Mouse (Mus musculus) MEL-GATA-1-ER (cell line): ENCODE results near the gene Rnf121.

Source experiments
- DNase-seq: peaks from one replicate; pipeline ENCODE4 v3.0.0-alpha.2; 2012; ENCODE audit warnings: low read depth; ENCODE audit errors: extremely low read depth

Rnf121 gene

GRCm38 (mm10) chr7:102000296-102000695 is 65.0 kb downstream of the Rnf121 start:
- no peak for DNase-seq

- DNase-seq, result no peak
Measured at GRCm38 (mm10) chr7:101999461-102000151, 65.7 kb downstream of the Rnf121 start.

DNA sequence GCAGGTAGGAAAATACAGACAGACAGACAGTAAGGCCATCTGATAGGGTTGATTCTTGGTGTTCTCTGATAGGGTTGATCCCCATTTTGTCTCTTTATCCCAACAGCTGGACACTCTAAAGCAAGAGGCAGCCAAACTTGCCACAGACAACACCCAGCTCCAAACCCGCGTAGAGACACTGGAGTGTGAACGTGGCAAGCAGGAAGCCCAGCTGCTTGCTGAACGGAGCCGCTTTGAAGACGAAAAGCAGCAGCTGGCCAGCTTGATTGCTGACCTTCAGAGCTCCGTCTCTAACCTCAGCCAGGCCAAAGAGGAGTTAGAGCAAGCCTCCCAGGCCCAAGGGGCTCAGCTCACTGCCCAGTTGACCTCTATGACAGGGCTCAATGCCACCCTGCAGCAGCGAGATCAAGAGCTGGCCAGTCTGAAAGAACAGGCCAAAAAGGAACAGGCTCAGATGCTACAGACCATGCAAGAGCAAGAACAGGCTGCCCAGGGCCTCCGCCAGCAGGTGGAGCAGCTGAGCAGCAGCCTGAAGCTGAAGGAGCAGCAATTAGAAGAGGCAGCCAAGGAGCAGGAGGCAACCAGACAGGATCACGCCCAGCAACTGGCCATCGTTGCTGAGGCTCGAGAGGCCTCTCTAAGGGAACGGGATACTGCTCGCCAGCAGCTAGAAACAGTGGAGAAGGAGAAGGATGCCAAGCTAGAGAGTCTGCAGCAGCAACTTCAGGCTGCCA is 66.9 kb downstream of the Rnf121 start:
- peak; percentile 27 for DNase-seq

GRCm38 (mm10) chr7:101994241-101994640 is 71.0 kb downstream of the Rnf121 start:
- no peak for DNase-seq

- no peak for DNase-seq
Measured at GRCm38 (mm10) chr7:101985081-101985480, 80.2 kb downstream of the Rnf121 start.

DNA sequence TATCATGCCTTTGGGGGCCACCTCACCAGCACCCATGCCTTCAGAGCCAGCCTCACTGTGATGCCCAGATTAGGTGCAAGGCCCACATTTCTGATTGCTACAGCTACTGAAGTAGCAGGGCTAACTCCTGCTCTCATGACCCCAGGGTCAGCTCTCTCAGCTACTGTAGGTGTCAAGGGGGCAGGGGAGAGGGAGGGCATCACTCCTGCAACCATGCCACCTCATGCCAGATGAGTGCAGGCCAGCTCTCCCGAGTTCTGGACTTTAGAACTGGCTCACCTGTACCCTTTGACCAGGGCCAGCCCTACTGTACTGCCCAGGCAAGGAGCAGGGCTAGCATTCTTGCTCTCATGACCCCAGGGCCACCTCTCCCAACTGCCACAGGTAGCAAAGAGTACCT is 82.5 kb downstream of the Rnf121 start:
- no peak for DNase-seq

- no peak for DNase-seq
Measured at GRCm38 (mm10) chr7:101974505-101974904, 90.8 kb downstream of the Rnf121 start.

GRCm38 (mm10) chr7:101973730-101974129 is 91.5 kb downstream of the Rnf121 start:
- DNase-seq, result no peak

DNA sequence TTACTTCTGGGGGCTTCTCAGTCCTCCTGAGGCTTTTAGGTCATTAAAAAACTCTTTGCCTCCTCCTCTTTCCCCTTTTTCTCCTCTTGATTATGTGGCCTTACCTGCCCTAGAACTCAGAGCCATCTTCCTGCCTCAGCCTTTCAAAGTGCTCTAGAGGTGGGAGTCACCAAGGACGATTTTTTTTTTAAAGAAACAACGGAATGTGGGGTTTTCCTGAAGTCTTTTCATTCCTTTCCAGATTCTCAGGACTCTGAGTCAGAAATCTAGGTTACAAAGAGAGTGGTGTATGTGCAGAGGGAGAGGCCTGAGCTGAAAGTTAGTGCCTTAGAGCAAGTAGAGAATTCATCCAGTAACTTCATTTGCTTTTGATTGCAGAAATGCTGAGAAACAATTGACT is 93.5 kb downstream of the Rnf121 start:
- no peak for DNase-seq

DNA sequence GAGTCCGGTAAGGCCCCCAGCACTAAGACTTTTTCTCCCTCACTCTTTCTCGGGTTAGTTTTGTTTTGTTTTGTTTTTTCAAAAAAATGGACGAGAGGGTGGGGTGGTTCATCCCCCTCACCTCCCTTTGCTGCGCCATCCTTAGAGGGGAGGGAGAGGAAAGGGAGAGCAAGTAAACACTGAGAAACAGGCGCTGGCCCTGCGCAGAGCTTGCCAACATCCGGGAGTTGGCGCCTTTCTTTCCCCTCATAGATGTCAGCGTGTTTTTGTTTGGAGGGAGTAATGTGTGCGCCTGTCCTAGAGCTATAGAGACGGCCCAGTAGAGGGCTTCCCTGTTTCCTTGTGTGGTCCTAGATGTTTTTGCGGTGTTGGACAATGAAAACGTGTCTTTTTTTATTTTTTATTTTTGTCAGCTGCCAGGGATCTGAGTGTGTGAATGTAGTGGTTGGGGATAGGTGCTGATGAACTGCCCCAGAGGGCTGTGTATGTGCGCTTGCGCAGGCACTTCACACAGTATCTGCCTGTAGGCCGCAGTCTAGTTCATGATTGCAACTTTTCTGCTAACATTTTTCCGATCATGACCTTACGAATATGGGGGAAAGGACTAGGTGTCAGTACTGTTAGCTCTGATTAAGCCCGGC is 94.3 kb downstream of the Rnf121 start:
- DNase-seq, result peak; percentile 54

DNA sequence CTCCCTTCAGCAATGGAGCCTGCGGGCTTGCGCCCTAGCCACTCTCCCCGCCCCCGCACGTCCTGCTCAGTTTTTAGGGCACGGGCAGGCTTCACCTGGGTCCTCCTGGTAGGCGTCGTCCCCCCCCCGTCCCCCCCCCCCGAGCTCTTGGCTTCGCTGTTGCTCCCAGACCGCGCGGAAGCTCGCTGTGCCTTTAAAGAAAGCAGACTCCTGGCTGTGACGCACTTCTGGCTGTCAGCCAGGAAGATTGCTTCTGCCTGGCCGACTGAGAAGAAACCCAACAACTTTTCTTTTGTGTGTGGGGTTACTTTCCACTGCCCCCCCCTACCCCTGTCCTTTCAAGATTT is 94.9 kb downstream of the Rnf121 start:
- DNase-seq, result peak; percentile 75

- no peak for DNase-seq
Measured at GRCm38 (mm10) chr7:101969694-101970428, 95.4 kb downstream of the Rnf121 start.
